Mouse (Mus musculus): ENCODE data around the gene Lbhd2. TPM values are rescaled to one million over a fixed set of nuclear protein-coding genes. Genes with fewer than 3 reads are reported as not detected.

Lbhd2 gene
- polyA plus RNA-seq, 1 experiment from 2014 or later, result 3.5 TPM

DNA sequence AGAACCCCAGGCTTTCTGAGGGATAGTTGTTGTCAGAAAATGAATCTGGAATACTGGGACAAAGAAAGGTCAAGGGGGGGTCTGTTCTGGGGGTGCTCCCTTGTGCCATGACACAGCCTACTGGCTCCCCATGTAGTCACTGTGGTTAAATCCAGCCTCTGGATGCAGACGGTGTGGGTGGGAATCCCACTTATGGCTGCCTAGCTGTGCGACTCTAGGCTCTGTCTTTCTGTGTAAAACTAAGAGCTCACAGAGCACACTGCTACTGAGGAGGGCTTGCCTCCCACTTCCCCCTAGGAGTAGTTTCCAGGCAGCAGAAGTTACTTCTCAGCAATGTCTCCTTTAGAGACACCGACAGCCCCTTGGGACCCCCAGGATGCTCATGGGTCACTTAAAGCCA, 29.6 kb downstream of the Lbhd2 start:
- Histone ChIP-seq H3K9ac (no peak overlapping the region), H3K27me3 (replicated peaks) (peaks cover 18% of the 10 kb centered on the region), H3K27ac (no peak overlapping the region), H3K4me1 (peaks cover 20% of the 10 kb centered on the region), H3K4me2 (no peak overlapping the region), H3K9me3 (no peaks in the 10 kb centered on the region), H3K36me3 (replicated peaks) (no peaks in the 10 kb centered on the region), H3K4me3 (no peak overlapping the region)
- no peak for ATAC-seq (replicated peaks)
- 81% methylated on average over 3 of the region's 3 CpGs for WGBS

DNA sequence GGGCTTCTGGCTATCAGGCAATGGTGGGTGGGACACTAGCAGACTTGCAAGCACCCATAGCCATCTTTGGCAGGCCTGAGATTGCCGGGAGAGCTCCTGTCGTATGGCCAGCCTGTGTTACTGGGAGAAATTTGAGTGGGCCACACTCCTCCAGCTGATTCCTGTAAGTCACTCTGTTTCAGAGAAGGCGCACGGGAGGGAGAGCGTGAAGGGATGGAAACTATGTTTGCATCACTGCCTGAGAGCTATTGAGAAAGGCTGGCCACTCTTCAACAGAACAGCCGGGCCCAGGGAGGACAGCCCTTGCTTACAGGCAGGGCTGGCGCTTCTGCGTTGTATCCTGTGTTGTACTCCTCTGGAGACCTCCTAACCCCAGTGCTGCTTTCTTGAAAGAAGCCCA, 30.0 kb downstream of the Lbhd2 start:
- ATAC-seq (replicated peaks), result no peak
- 77% methylated on average over 8 of the region's 8 CpGs for WGBS
- Histone ChIP-seq H3K9ac (no peak overlapping the region), H3K4me1 (peaks cover 20% of the 10 kb centered on the region), H3K9me3 (no peaks in the 10 kb centered on the region), H3K27me3 (replicated peaks) (peaks cover 18% of the 10 kb centered on the region), H3K27ac (no peak overlapping the region), H3K4me2 (no peak overlapping the region), H3K4me3 (no peak overlapping the region), H3K36me3 (replicated peaks) (no peaks in the 10 kb centered on the region)

GRCm38 (mm10) chr12:111437222-111437900, 30.8 kb downstream of the Lbhd2 start:
- WGBS, result 79% methylated on average over 5 of the region's 5 CpGs
- peaks cover 18% of the 10 kb centered on the region for H3K27me3 ChIP-seq (replicated peaks)
- no peaks in the 10 kb centered on the region for H3K36me3 ChIP-seq (replicated peaks)
- H3K9me3 ChIP-seq, result no peaks in the 10 kb centered on the region
- H3K4me3 ChIP-seq, result no peak overlapping the region
- ATAC-seq (replicated peaks), result no peak
- H3K4me2 ChIP-seq, result no peak overlapping the region
- H3K4me1 ChIP-seq, result peaks cover 25% of the 10 kb centered on the region
- no peak overlapping the region for H3K27ac ChIP-seq
- H3K9ac ChIP-seq, result no peak overlapping the region

GRCm38 (mm10) chr12:111438850-111439249, 32.2 kb downstream of the Lbhd2 start:
- H3K4me3 ChIP-seq, result no peak overlapping the region
- no peaks in the 10 kb centered on the region for H3K36me3 ChIP-seq (replicated peaks)
- 85% methylated on average over 6 of the region's 6 CpGs for WGBS
- no peak overlapping the region for H3K9ac ChIP-seq
- no peak overlapping the region for H3K4me2 ChIP-seq
- H3K27me3 ChIP-seq (replicated peaks), result peaks cover 25% of the 10 kb centered on the region
- no peak for ATAC-seq (replicated peaks)
- no peak overlapping the region for H3K27ac ChIP-seq
- H3K9me3 ChIP-seq, result no peaks in the 10 kb centered on the region
- peaks cover 21% of the 10 kb centered on the region for H3K4me1 ChIP-seq

DNA sequence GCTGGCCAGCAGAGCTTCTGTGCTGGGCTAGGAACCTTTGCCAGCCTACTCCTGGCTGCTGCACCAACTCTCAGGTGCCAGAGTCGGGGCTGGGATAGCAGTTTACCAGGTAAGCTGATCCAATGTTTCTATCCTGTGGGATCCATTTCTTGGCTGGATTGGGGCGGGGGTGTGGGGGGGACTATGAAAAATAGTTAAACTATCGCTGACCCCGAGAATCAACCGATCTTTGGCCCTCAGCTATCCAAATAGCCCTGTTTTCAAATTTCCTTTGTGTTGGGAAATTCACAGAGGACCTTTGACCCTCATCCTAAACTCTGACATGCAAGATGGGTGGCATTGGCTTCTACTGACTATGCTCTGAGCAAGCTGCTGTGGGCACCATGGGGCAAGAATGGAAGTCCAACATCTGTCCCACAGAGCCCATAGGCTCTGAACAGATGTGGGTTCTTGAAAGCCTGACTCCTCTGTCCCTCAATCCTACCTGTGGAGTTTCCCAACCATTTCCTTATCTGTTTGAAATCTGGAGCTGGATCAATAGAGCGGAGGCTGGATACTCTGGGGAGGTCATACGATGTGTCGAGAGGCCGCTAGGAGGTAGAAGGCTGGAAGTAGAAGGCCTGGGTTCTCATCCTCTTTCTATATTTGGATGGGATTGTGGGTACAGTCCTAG, 34.2 kb downstream of the Lbhd2 start:
- WGBS, result 94% methylated on average over 9 of the region's 9 CpGs
- H3K4me3 ChIP-seq, result no peak overlapping the region
- no peaks in the 10 kb centered on the region for H3K9me3 ChIP-seq
- ATAC-seq (replicated peaks), result no peak
- H3K9ac ChIP-seq, result no peak overlapping the region
- H3K4me2 ChIP-seq, result no peak overlapping the region
- peaks cover 15% of the 10 kb centered on the region for H3K4me1 ChIP-seq
- no peaks in the 10 kb centered on the region for H3K36me3 ChIP-seq (replicated peaks)
- no peak overlapping the region for H3K27ac ChIP-seq
- peaks cover 45% of the 10 kb centered on the region for H3K27me3 ChIP-seq (replicated peaks)

DNA sequence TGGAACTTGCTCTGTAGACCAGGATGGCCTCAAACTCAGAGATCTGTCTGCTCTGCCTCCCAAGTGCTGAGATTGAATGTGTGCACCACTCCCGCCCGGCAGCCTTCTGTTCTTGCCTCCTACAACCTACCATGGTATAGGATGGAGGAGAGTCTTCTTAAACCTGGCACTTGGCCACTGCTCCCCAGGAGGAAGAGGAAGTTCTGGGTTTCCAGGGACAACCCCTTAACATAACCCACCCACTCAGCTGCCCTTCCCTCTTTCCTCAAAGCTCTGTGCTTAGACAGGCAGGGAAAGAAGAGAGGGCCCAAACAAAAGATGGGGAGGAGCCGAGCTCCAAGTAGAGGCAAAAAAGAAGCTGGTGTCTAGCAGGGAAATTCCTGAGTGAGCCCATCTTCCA, 34.9 kb downstream of the Lbhd2 start:
- ATAC-seq (replicated peaks), result no peak
- 64% methylated on average over 3 of the region's 3 CpGs for WGBS
- H3K9ac ChIP-seq, result no peak overlapping the region
- H3K4me2 ChIP-seq, result no peak overlapping the region
- H3K4me3 ChIP-seq, result no peak overlapping the region
- no peaks in the 10 kb centered on the region for H3K9me3 ChIP-seq
- peaks cover 18% of the 10 kb centered on the region for H3K4me1 ChIP-seq
- no peak overlapping the region for H3K27ac ChIP-seq
- no peaks in the 10 kb centered on the region for H3K36me3 ChIP-seq (replicated peaks)
- H3K27me3 ChIP-seq (replicated peaks), result peaks cover 52% of the 10 kb centered on the region

GRCm38 (mm10) chr12:111442309-111443010, 35.9 kb downstream of the Lbhd2 start, which contains the start of gene Tnfaip2:
TSS of gene Tnfaip2 (plus strand) at chr12:111442469.
- Histone ChIP-seq H3K4me2 (peak within 1 kb of the TSS; percentile 62), H3K4me1 (peaks cover 18% of the 10 kb centered on the region), H3K27ac (no peak within 1 kb of the TSS), H3K9ac (no peak within 1 kb of the TSS), H3K27me3 (replicated peaks) (peaks cover 61% of the 10 kb centered on the region), H3K9me3 (no peaks in the 10 kb centered on the region), H3K36me3 (replicated peaks) (no peaks in the 10 kb centered on the region), H3K4me3 (peak within 1 kb of the TSS; percentile 37)
- peak; percentile 53 for ATAC-seq (replicated peaks)
- WGBS, result 1% methylated on average over 48 of the region's 48 CpGs

DNA sequence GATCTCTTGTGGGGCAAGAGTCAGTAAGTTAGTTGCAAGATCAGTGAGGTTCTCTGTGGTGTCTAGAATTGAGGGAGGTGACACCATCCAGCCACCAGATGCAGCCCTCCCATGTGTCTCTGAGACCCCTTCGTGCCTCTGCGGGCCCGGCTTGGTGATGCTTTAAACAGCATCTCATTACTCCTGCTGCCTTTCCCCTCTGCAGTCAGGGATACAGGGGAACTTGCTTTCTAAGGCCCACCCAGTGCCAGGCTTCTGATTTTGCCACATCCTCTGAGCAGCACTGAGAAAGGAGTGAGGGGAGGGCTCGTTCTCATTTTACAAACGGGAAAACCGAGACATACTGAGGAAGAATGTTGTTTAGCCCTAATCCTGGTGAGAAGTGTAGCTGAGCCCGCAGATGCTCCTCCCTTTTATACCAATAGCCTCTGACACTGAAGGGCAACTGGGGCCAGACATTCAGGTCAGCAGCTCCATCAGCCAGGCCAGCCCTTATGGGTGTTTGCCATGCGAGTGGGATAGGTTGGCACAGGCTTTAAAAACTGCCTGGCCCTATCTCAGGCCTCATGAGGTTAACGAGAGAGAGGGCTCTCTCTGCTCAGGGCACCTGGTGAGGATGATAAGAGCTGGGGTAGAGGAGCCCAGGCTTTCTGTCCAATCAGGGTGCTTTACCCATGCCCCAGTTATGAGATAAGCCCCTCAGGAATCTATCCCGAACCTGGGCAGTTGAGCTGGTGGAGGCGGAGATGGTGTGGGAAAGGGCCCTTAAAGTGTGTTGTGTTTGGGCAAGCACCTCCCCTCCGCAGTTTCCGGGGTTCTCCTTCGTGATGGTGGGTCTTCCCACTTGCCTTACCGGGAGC, 36.6 kb downstream of the Lbhd2 start:
- Histone ChIP-seq H3K9me3 (no peaks in the 10 kb centered on the region), H3K9ac (no peak overlapping the region), H3K4me3 (peak overlapping the region; percentile 37; the same call in 1 of the 2 replicates), H3K4me1 (peaks cover 18% of the 10 kb centered on the region), H3K27ac (no peak overlapping the region), H3K36me3 (replicated peaks) (no peaks in the 10 kb centered on the region), H3K27me3 (replicated peaks) (peaks cover 69% of the 10 kb centered on the region), H3K4me2 (peak overlapping the region; percentile 62)
- no peak for ATAC-seq (replicated peaks)
- 15% methylated on average over 15 of the region's 15 CpGs for WGBS

GRCm38 (mm10) chr12:111443921-111444831, 37.6 kb downstream of the Lbhd2 start:
- no peaks in the 10 kb centered on the region for H3K9me3 ChIP-seq
- H3K27me3 ChIP-seq (replicated peaks), result peaks cover 78% of the 10 kb centered on the region
- H3K4me2 ChIP-seq, result no peak overlapping the region
- no peak overlapping the region for H3K27ac ChIP-seq
- H3K9ac ChIP-seq, result no peak overlapping the region
- peaks cover 18% of the 10 kb centered on the region for H3K4me1 ChIP-seq
- no peaks in the 10 kb centered on the region for H3K36me3 ChIP-seq (replicated peaks)
- no peak for ATAC-seq (replicated peaks)
- no peak overlapping the region for H3K4me3 ChIP-seq
- 23% methylated on average over 10 of the region's 10 CpGs for WGBS

- no peak for ATAC-seq (replicated peaks)
- Histone ChIP-seq H3K36me3 (replicated peaks) (no peaks in the 10 kb centered on the region), H3K27ac (no peak overlapping the region), H3K4me2 (peak overlapping the region; percentile 43), H3K4me1 (peaks cover 18% of the 10 kb centered on the region), H3K4me3 (peak overlapping the region; percentile 27), H3K9me3 (no peaks in the 10 kb centered on the region), H3K9ac (no peak overlapping the region), H3K27me3 (replicated peaks) (peaks cover 88% of the 10 kb centered on the region)
- WGBS, result 4% methylated on average over 51 of the region's 52 CpGs
These were observed 38.7 kb downstream of the Lbhd2 start for GRCm38 (mm10) chr12:111445161-111445889.
